Mouse (Mus musculus): ENCODE data around the gene P4hb.
"Not testable (repeated sequence)": the region's sequence is repeated elsewhere in the genome, so short reads cannot be mapped to it uniquely, and the experiment has no call there.

DNA sequence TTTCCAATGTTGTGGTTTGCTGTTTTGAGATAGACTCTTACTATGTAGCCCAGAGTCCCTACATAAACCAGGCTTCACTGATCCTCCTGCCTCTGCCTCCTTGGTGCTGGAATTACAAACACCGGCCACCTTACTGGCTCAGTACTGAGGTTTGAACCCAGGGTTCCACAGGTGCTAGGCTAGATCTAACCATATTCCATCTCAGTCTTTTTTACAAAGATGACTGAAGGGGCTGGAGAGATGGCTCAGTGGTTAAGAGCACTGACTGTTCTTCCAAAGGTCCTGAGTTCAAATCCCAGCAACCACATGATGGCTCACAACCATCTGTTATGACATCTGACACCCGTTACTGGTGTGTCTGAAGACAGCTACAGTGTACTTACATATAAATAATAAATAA is 58.8 kb downstream of the P4hb start:
- not testable (repeated sequence) for TF ChIP-seq FLI1 (IDR thresholded peaks at IDR 0.05; ENCODE audit: low read length); GATA1 (IDR thresholded peaks at IDR 0.05; ENCODE audit: borderline replicate concordance, low read length)

Data from megakaryocyte, embryonic 14.5 days (primary cell).